Mouse (Mus musculus): ENCODE results near the gene Hecw2.

DNA sequence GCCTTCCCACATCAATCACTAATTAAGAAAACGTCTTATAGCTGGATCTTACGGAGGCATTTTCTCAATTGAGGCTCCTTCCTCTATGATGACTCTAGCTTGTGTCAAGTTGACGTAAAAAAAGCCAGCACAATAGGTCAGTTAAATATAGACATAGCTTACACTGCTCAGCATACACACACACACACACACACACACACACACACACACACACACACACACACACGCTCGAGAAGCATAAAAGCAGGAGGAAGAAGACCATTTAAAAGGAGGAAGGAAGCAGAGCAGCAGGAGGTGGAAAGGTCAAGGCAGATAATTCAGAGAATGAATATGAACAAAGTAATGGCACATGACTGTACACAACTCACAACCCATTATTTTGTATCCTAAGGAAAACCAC lies 220.0 kb downstream of the Hecw2 start:
- TF ChIP-seq CTCF (IDR thresholded peaks at IDR 0.05; ENCODE audit: control insufficient read depth, insufficient read depth, insufficient replicate concordance, low read depth, low read length) (no peak), POLR2A (IDR thresholded peaks at IDR 0.05; ENCODE audit: control insufficient read depth, low read depth, low read length) (no peak)

All from testis, adult 2 months (tissue).